Mouse (Mus musculus) heart, adult 2 months (tissue): ENCODE results near the gene Phlda2.

Source experiments
- CTCF ChIP-seq: fragments of 200-600 bp; IDR thresholded peaks from 2 replicates; pipeline ENCODE4 v1.8.1; 2022; ENCODE audit warnings: antibody characterized with exemption, mild to moderate bottlenecking, moderate library complexity
- POLR2A ChIP-seq: fragments of 200-500 bp; IDR thresholded peaks from 2 replicates; pipeline ENCODE4 v1.6.1; 2011; ENCODE audit warnings: mild to moderate bottlenecking, low read depth, low read length, control low read depth; ENCODE audit not compliant: insufficient read depth

DNA sequence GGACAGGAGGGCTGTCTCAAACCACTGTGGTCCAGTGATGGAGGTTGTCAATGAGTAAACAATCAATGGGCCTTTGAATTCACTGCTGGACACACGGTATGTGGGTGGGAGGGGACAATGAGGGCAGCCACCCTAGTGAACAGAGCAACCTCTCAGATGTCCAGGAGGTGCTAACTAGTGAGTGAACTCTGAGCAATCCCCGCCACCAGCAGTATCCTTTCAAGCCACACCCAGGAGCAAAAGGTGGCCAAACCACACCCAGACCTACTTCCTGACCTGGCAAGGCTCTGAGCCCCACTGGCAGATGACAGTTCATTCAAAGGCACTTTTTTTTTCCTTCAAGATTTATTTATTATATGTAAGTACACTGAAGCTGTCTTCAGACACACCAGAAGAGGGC lies 2.0 kb downstream of the Phlda2 start:
- TF ChIP-seq CTCF (no peak), POLR2A (no peak)
